Mouse (Mus musculus) G1E (cell line): ENCODE measurements around the gene Smim24. TPM values are rescaled to one million over a fixed set of nuclear protein-coding genes. Genes with fewer than 3 reads are reported as not detected.

Experiments used
- ATAC-seq: 2 replicates; pipeline ENCODE4 v1.8.0; 2016; ENCODE audit warnings: mild to moderate bottlenecking; ENCODE audit not compliant: insufficient number of reproducible peaks, poor library complexity, low FRiP score, severe bottlenecking; ENCODE audit errors: extremely low read depth
- DNase-seq: peaks from one replicate; pipeline ENCODE4 v3.0.0; 2012; ENCODE audit warnings: low spot score
- H3K27me3 ChIP-seq: 2 replicates; pipeline ENCODE4 v1.6.1; 2012; ENCODE audit warnings: mild to moderate bottlenecking, low read length, inconsistent platforms; ENCODE audit not compliant: insufficient read depth
- H3K36me3 ChIP-seq: replicated peaks from 2 replicates; pipeline ENCODE3; 2012; ENCODE audit warnings: mild to moderate bottlenecking, inconsistent platforms
- H3K4me1 ChIP-seq: 2 replicates; pipeline ENCODE4 v1.6.1; 2012; ENCODE audit warnings: low read depth, low read length, inconsistent platforms, mixed read lengths; ENCODE audit not compliant: insufficient read depth
- H3K4me3 ChIP-seq: 2 replicates; pipeline ENCODE4 v1.5.1; 2012; ENCODE audit warnings: low read depth, mild to moderate bottlenecking, inconsistent platforms, low read length, moderate library complexity, mixed read lengths
- H3K9me3 ChIP-seq: replicated peaks from 2 replicates; pipeline ENCODE4 v1.6.1; 2012; ENCODE audit warnings: inconsistent platforms
- CTCF ChIP-seq: IDR thresholded peaks from 2 replicates; pipeline ENCODE4 v1.5.1; 2012; ENCODE audit warnings: low read depth, low read length, inconsistent platforms, mixed read lengths
- GATA1 ChIP-seq: IDR thresholded peaks from 2 replicates; pipeline ENCODE4 v1.6.1; 2012; ENCODE audit warnings: borderline replicate concordance, low read length, inconsistent platforms, mixed read lengths
- GATA2 ChIP-seq: IDR thresholded peaks from 2 replicates; pipeline ENCODE4 v1.6.1; 2012; ENCODE audit warnings: low read depth, low read length, inconsistent platforms, borderline replicate concordance
- POLR2AphosphoS5 ChIP-seq: IDR thresholded peaks from 2 replicates; pipeline ENCODE4 v1.6.1; 2012; ENCODE audit warnings: low read depth, low read length, inconsistent platforms; ENCODE audit not compliant: insufficient replicate concordance
- TAL1 ChIP-seq: conservative IDR thresholded peaks from 2 replicates; pipeline ENCODE4 v1.6.1; 2012; ENCODE audit warnings: low read depth, low read length, inconsistent platforms, mixed read lengths
- polyA plus RNA-seq: library from polyadenylated mRNA; stranded (reverse); fragments of >175 nt; gene quantifications from 2 replicates; pipeline ENCODE4 v1.2.3, GENCODE M21; 2012
- total RNA-seq, 2 experiments: library from RNA; stranded (forward) in 1 of 2; stranded (reverse) in 1 of 2; fragments of 200-1000 nt in 1 of 2; fragments of >200 nt in 1 of 2; fragmentation: Nextera tagmentation in 1 of 2; gene quantifications; 2 replicates each; pipeline ENCODE4 v1.2.3; 2014 to 2017

Gene Smim24
- total and polyA plus RNA-seq, 3 experiments, result 1.6 to 13.8 (median 3.5) TPM

DNA sequence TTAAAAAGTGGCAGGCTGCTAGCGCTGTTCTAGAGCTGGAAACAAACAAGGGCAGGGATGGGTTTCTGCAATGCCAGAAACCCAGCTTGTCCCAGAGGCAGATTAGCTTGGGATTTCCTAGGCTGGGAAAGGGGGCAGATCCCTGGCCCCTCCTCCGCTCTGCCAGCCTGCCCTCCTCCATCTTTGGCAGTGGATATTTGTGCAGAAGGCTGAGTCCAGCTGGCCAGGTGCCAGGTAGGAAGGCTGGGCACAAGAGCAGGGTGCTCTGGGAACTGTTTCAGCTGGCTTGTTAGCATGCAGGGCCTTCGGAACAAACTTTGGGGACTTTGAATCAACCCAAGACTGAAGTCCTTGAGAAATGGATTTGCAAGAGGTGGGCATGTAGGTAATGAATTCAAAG is 42.6 kb downstream of the Smim24 start:
- no peaks in the 10 kb centered on the region for H3K9me3 ChIP-seq
- peaks cover 43% of the 10 kb centered on the region for H3K27me3 ChIP-seq
- H3K4me1 ChIP-seq, result peaks cover 40% of the 10 kb centered on the region
- TF ChIP-seq GATA1 (no peak), TAL1 (no peak), GATA2 (no peak), POLR2AphosphoS5 (no peak), CTCF (no peak)
- DNase-seq (no peak), ATAC-seq (no peak)
- H3K36me3 ChIP-seq, result no peaks in the 10 kb centered on the region
- no peak overlapping the region for H3K4me3 ChIP-seq

DNA sequence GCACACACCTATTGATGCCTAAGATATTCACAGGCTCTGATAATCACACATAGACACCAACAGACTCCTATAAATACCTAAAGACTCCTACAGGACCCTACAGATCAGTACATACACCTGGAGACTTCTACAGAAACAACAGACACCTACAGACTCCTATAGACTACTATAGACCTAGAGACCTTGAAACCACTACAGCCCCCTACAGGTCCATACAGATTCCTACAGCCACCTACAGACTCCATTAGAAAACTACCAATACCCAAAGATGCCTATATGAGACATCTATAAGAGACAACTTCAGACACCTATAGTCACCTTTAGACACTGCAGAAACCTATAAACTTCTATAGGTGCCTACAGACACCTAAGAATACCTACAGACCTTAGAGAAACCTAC is 48.2 kb downstream of the Smim24 start:
- peaks cover 7% of the 10 kb centered on the region; the same call in 1 of the 2 replicates for H3K27me3 ChIP-seq
- no peak overlapping the region for H3K4me3 ChIP-seq
- no peaks in the 10 kb centered on the region for H3K9me3 ChIP-seq
- no peaks in the 10 kb centered on the region for H3K36me3 ChIP-seq
- TF ChIP-seq GATA2, result no peak
- no peak for TF ChIP-seq CTCF
- TF ChIP-seq POLR2AphosphoS5, result no peak
- no peak for TF ChIP-seq GATA1
- no peak for TF ChIP-seq TAL1
- H3K4me1 ChIP-seq, result no peaks in the 10 kb centered on the region
- DNase-seq (peak; percentile 1), ATAC-seq (no peak)

Other genes with a start within 250 kb of the Smim24 start
Only the 20 nearest of the 34 such genes appear.
- gene Matk, start 140.1 kb upstream of the Smim24 start, total RNA-seq (2014; fragmentation: Nextera tagmentation), result not detected in 2 replicates
- gene Matk, start 140.1 kb upstream of the Smim24 start, total RNA-seq (2017), result 0.05 and 0.06 TPM in 2 replicates
- gene Matk, start 140.1 kb upstream of the Smim24 start, polyA plus RNA-seq, result 0.07 TPM in 1 of 2 replicates, not detected in the other
- 75.6 and 78.6 TPM in 2 replicates for gene Mrpl54, start 126.1 kb upstream of the Smim24 start, total RNA-seq (2014; fragmentation: Nextera tagmentation)
- gene Mrpl54, start 126.1 kb upstream of the Smim24 start, total RNA-seq (2017), result 186 and 206 TPM in 2 replicates
- gene Mrpl54, start 126.1 kb upstream of the Smim24 start, polyA plus RNA-seq, result 612 and 631 TPM in 2 replicates
- gene Apba3, start 126.1 kb upstream of the Smim24 start, total RNA-seq (2014; fragmentation: Nextera tagmentation), result 36.2 and 44.6 TPM in 2 replicates
- 27.9 and 38.9 TPM in 2 replicates for gene Apba3, start 126.1 kb upstream of the Smim24 start, total RNA-seq (2017)
- gene Apba3, start 126.1 kb upstream of the Smim24 start, polyA plus RNA-seq, result 113 and 130 TPM in 2 replicates
- 0.44 TPM in 1 of 2 replicates, not detected in the other for gene Tjp3, start 101.5 kb upstream of the Smim24 start, total RNA-seq (2014; fragmentation: Nextera tagmentation)
- 1.8 and 1.9 TPM in 2 replicates for gene Tjp3, start 101.5 kb upstream of the Smim24 start, total RNA-seq (2017)
- gene Tjp3, start 101.5 kb upstream of the Smim24 start, polyA plus RNA-seq, result 1.4 and 1.6 TPM in 2 replicates
- 58.0 and 62.2 TPM in 2 replicates for gene Pip5k1c, start 100.1 kb upstream of the Smim24 start, total RNA-seq (2014; fragmentation: Nextera tagmentation)
- 58.8 and 66.6 TPM in 2 replicates for gene Pip5k1c, start 100.1 kb upstream of the Smim24 start, total RNA-seq (2017)
- 266 and 331 TPM in 2 replicates for gene Pip5k1c, start 100.1 kb upstream of the Smim24 start, polyA plus RNA-seq
- 9.0 and 11.4 TPM in 2 replicates for gene Cactin, start 71.9 kb upstream of the Smim24 start, total RNA-seq (2014; fragmentation: Nextera tagmentation)
- gene Cactin, start 71.9 kb upstream of the Smim24 start, total RNA-seq (2017), result 23.5 and 23.9 TPM in 2 replicates
- gene Cactin, start 71.9 kb upstream of the Smim24 start, polyA plus RNA-seq, result 77.9 and 80.5 TPM in 2 replicates
- not detected in 2 replicates for gene Tbxa2r, start 64.3 kb upstream of the Smim24 start, total RNA-seq (2014; fragmentation: Nextera tagmentation)
- 0.06 TPM in 1 of 2 replicates, not detected in the other for gene Tbxa2r, start 64.3 kb upstream of the Smim24 start, total RNA-seq (2017)
- 0.06 TPM in 1 of 2 replicates, not detected in the other for gene Tbxa2r, start 64.3 kb upstream of the Smim24 start, polyA plus RNA-seq
- not detected in 2 replicates for gene Gipc3, start 49.8 kb upstream of the Smim24 start, total RNA-seq (2014; fragmentation: Nextera tagmentation)
- 0.11 TPM in 1 of 2 replicates, not detected in the other for gene Gipc3, start 49.8 kb upstream of the Smim24 start, total RNA-seq (2017)
- not detected in 2 replicates for gene Gipc3, start 49.8 kb upstream of the Smim24 start, polyA plus RNA-seq
- gene Hmg20b, start 42.6 kb upstream of the Smim24 start, total RNA-seq (2014; fragmentation: Nextera tagmentation), result 36.7 and 39.2 TPM in 2 replicates
- gene Hmg20b, start 42.6 kb upstream of the Smim24 start, total RNA-seq (2017), result 12.0 and 21.9 TPM in 2 replicates
- 142 and 193 TPM in 2 replicates for gene Hmg20b, start 42.6 kb upstream of the Smim24 start, polyA plus RNA-seq
- gene Mfsd12, start 35.6 kb upstream of the Smim24 start, total RNA-seq (2014; fragmentation: Nextera tagmentation), result 14.3 and 14.4 TPM in 2 replicates
- gene Mfsd12, start 35.6 kb upstream of the Smim24 start, total RNA-seq (2017), result 13.1 and 14.6 TPM in 2 replicates
- 46.7 and 48.2 TPM in 2 replicates for gene Mfsd12, start 35.6 kb upstream of the Smim24 start, polyA plus RNA-seq
- 2.0 TPM in 1 of 2 replicates, not detected in the other for gene 4930404N11Rik, start 27.2 kb upstream of the Smim24 start, total RNA-seq (2014; fragmentation: Nextera tagmentation)
- 0.17 and 1.2 TPM in 2 replicates for gene 4930404N11Rik, start 27.2 kb upstream of the Smim24 start, total RNA-seq (2017)
- 0.52 and 0.65 TPM in 2 replicates for gene 4930404N11Rik, start 27.2 kb upstream of the Smim24 start, polyA plus RNA-seq
- 29.7 and 65.2 TPM in 2 replicates for gene Fzr1, start 14.5 kb upstream of the Smim24 start, total RNA-seq (2014; fragmentation: Nextera tagmentation)
- 15.8 and 22.8 TPM in 2 replicates for gene Fzr1, start 14.5 kb upstream of the Smim24 start, total RNA-seq (2017)
- 88.9 and 96.2 TPM in 2 replicates for gene Fzr1, start 14.5 kb upstream of the Smim24 start, polyA plus RNA-seq
- gene Dohh, start 8.6 kb upstream of the Smim24 start, total RNA-seq (2014; fragmentation: Nextera tagmentation), result 9.6 and 11.9 TPM in 2 replicates
- 60.4 and 69.7 TPM in 2 replicates for gene Dohh, start 8.6 kb upstream of the Smim24 start, total RNA-seq (2017)
- 186 and 220 TPM in 2 replicates for gene Dohh, start 8.6 kb upstream of the Smim24 start, polyA plus RNA-seq
- 1.1 TPM in 1 of 2 replicates, not detected in the other for gene Gm48551, start 8.6 kb upstream of the Smim24 start, total RNA-seq (2014; fragmentation: Nextera tagmentation)
- gene Gm48551, start 8.6 kb upstream of the Smim24 start, total RNA-seq (2017), result 2.6 and 4.1 TPM in 2 replicates
- gene Gm48551, start 8.6 kb upstream of the Smim24 start, polyA plus RNA-seq, result 0.72 and 1.3 TPM in 2 replicates
- gene Gm48552, start 4.0 kb upstream of the Smim24 start, total RNA-seq (2014; fragmentation: Nextera tagmentation), result 1.2 and 3.1 TPM in 2 replicates
- gene Gm48552, start 4.0 kb upstream of the Smim24 start, total RNA-seq (2017), result 0.38 and 0.93 TPM in 2 replicates
- gene Gm48552, start 4.0 kb upstream of the Smim24 start, polyA plus RNA-seq, result 7.2 and 7.4 TPM in 2 replicates
- gene Nfic, start 62.6 kb downstream of the Smim24 start, total RNA-seq (2014; fragmentation: Nextera tagmentation), result 6.9 and 9.5 TPM in 2 replicates
- gene Nfic, start 62.6 kb downstream of the Smim24 start, total RNA-seq (2017), result 0.52 and 0.66 TPM in 2 replicates
- 16.1 and 19.3 TPM in 2 replicates for gene Nfic, start 62.6 kb downstream of the Smim24 start, polyA plus RNA-seq
- not detected in 2 replicates for gene Celf5, start 89.7 kb downstream of the Smim24 start, total RNA-seq (2014; fragmentation: Nextera tagmentation)
- 0.05 and 0.06 TPM in 2 replicates for gene Celf5, start 89.7 kb downstream of the Smim24 start, total RNA-seq (2017)
- gene Celf5, start 89.7 kb downstream of the Smim24 start, polyA plus RNA-seq, result 0.05 and 0.09 TPM in 2 replicates
- 58.2 and 72.3 TPM in 2 replicates for gene Ncln, start 103.3 kb downstream of the Smim24 start, total RNA-seq (2014; fragmentation: Nextera tagmentation)
- gene Ncln, start 103.3 kb downstream of the Smim24 start, total RNA-seq (2017), result 35.5 and 50.1 TPM in 2 replicates
- gene Ncln, start 103.3 kb downstream of the Smim24 start, polyA plus RNA-seq, result 154 and 179 TPM in 2 replicates
- gene S1pr4, start 107.1 kb downstream of the Smim24 start, total RNA-seq (2014; fragmentation: Nextera tagmentation), result not detected in 2 replicates
- 1.6 and 1.9 TPM in 2 replicates for gene S1pr4, start 107.1 kb downstream of the Smim24 start, total RNA-seq (2017)
- gene S1pr4, start 107.1 kb downstream of the Smim24 start, polyA plus RNA-seq, result 0.75 and 1.00 TPM in 2 replicates
- gene Gna15, start 131.2 kb downstream of the Smim24 start, total RNA-seq (2014; fragmentation: Nextera tagmentation), result 20.9 and 22.5 TPM in 2 replicates
- 20.1 and 21.5 TPM in 2 replicates for gene Gna15, start 131.2 kb downstream of the Smim24 start, total RNA-seq (2017)
- gene Gna15, start 131.2 kb downstream of the Smim24 start, polyA plus RNA-seq, result 16.5 TPM in 2 replicates